Mouse (Mus musculus) hindbrain, embryonic 14.5 days (tissue): ENCODE measurements at regions not wholly inside any gene's neighbourhood (a gene's known extent, or its start where the extent isn't known, plus 50 kb on each side); places are given as distances from the start of the nearest gene placed in this dataset.

Experiments used
- ATAC-seq: fragments of 200-750 bp; cut with Nextera tagmentation; 2 replicates; pipeline ENCODE4 v1.8.0; 2017; ENCODE audit warnings: moderate number of reproducible peaks, mild to moderate bottlenecking, moderate TSS enrichment, moderate library complexity; ENCODE audit not compliant: low FRiP score
- DNase-seq: peaks from one replicate; pipeline ENCODE4 v3.0.0-alpha.2; 2015; ENCODE audit warnings: low spot score
- H3K27ac ChIP-seq: fragments of 300-500 bp; sonication (generic); 2 replicates; pipeline ENCODE4 v1.5.1; 2014; ENCODE audit warnings: mild to moderate bottlenecking, moderate library complexity
- H3K27me3 ChIP-seq: fragments of 300-500 bp; sonication (generic); 2 replicates; pipeline ENCODE4 v1.6.1; 2014; ENCODE audit warnings: mild to moderate bottlenecking, low read length, mixed read lengths; ENCODE audit not compliant: control insufficient read depth, insufficient read depth
- H3K36me3 ChIP-seq: fragments of 300-500 bp; sonication (generic); replicated peaks from 2 replicates; pipeline ENCODE4 v1.6.1; 2014; ENCODE audit not compliant: control insufficient read depth, insufficient read depth
- H3K4me1 ChIP-seq: fragments of 300-500 bp; sonication (generic); replicated peaks from 2 replicates; pipeline ENCODE4 v1.6.1; 2014; ENCODE audit warnings: antibody characterized with exemption, low read length, mixed read lengths; ENCODE audit not compliant: control insufficient read depth, insufficient read depth
- H3K4me2 ChIP-seq: fragments of 300-500 bp; sonication (generic); replicated peaks from 2 replicates; pipeline ENCODE4 v1.6.1; 2014; ENCODE audit warnings: mild to moderate bottlenecking, moderate library complexity
- H3K4me3 ChIP-seq: fragments of 300-500 bp; sonication (generic); replicated peaks from 2 replicates; pipeline ENCODE4 v1.5.1; 2014; ENCODE audit warnings: mild to moderate bottlenecking, low read length
- H3K9ac ChIP-seq: fragments of 300-500 bp; sonication (generic); 2 replicates; pipeline ENCODE4 v1.6.1; 2014
- H3K9me3 ChIP-seq: fragments of 300-500 bp; sonication (generic); 2 replicates; pipeline ENCODE4 v1.6.1; 2016; ENCODE audit warnings: low read length; ENCODE audit not compliant: control insufficient read depth
- WGBS: fragments of 180-500 bp; shearing (Covaris S2); extraction: QIAGEN DNeasy Blood & Tissue Kit; methylation state at CpG from one replicate; pipeline ENCODE4 v1.1.7; 2014; 5-methylcytosine and 5-hydroxymethylcytosine counted together

DNA sequence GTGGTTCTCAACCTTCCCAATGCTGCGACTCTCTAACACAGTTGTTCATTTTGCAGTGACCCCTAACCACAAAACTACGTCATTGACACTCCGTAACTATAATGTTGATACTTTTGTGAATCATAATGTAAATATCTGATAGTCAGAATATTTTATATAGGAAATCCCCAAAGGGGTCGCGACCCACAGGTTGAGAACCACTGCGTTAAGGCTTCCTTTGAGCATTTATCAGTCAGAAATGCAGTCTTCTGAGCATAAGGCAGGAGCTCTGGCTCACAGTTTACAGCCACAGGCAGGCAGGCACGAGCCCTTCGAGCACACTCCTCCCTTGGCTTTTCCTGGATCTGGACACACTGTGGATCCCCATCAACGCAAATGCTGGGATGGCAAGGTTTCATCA lies 57.0 kb downstream of the Nxnl2 start:
- 84% methylated on average over 9 of the region's 9 CpGs for WGBS
- Histone ChIP-seq H3K27me3 (no peaks in the 10 kb centered on the region), H3K27ac (no peak overlapping the region), H3K36me3 (no peaks in the 10 kb centered on the region), H3K4me3 (no peak overlapping the region), H3K4me1 (0 out of 2 replicates have a peak, but pooled peaks cover 7% of the 10 kb centered on the region), H3K9me3 (no peaks in the 10 kb centered on the region), H3K9ac (no peak overlapping the region), H3K4me2 (no peak overlapping the region)
- DNase-seq = no peak
- ATAC-seq = no peak

GRCm38 (mm10) chr13:51228862-51229770 lies 58.3 kb downstream of the Nxnl2 start:
- DNase-seq (peak; percentile 46), ATAC-seq (peak; percentile 79)
- peak overlapping the region; percentile 21 for H3K4me2 ChIP-seq
- H3K9ac ChIP-seq = no peak overlapping the region
- 0 out of 2 replicates have a peak, but pooled peaks cover 7% of the 10 kb centered on the region for H3K4me1 ChIP-seq
- H3K27ac ChIP-seq = peak overlapping the region; percentile 27; the same call in 1 of the 2 replicates
- no peaks in the 10 kb centered on the region for H3K9me3 ChIP-seq
- H3K36me3 ChIP-seq = no peaks in the 10 kb centered on the region
- no peaks in the 10 kb centered on the region for H3K27me3 ChIP-seq
- H3K4me3 ChIP-seq = no peak overlapping the region
- 20% methylated on average over 30 of the region's 30 CpGs for WGBS

- no peak for ATAC-seq
- 73% methylated on average over 4 of the region's 4 CpGs for WGBS
- DNase-seq = no peak
Measured at GRCm38 (mm10) chr13:51229862-51230261, 59.0 kb downstream of the Nxnl2 start.

DNA sequence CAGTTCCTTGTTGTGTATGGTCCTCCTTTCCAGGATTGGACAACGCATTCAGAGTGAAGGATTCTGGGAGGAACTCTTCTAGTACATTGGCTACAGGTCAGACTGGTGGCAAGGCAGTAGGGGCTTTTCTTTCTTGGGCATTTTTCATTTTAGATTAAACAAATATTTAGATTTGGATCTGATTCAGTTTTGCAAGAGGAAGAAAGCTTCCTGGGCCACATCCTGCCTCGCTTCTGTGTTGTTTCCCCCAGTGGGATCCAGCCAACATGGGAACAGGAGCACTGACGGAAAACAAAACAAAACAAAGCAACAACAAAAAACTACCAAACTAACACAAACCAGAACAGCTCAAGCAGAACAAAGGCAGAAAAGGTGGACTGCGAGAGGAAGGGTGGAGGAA lies 60.8 kb downstream of the Nxnl2 start:
- 0 out of 2 replicates have a peak, but pooled peaks cover 7% of the 10 kb centered on the region for H3K4me1 ChIP-seq
- no peak overlapping the region for H3K4me3 ChIP-seq
- H3K27me3 ChIP-seq = no peaks in the 10 kb centered on the region
- no peak overlapping the region for H3K4me2 ChIP-seq
- H3K9ac ChIP-seq = no peak overlapping the region
- 78% methylated on average over 4 of the region's 4 CpGs for WGBS
- ATAC-seq = no peak
- DNase-seq = no peak
- H3K9me3 ChIP-seq = no peaks in the 10 kb centered on the region
- no peak overlapping the region for H3K27ac ChIP-seq
- H3K36me3 ChIP-seq = no peaks in the 10 kb centered on the region

More at GRCm38 (mm10) chr13:51229862-51230261, 59.0 kb downstream of the Nxnl2 start:
- no peak overlapping the region for H3K9ac ChIP-seq
- no peak overlapping the region for H3K4me2 ChIP-seq
- no peaks in the 10 kb centered on the region for H3K36me3 ChIP-seq
- 0 out of 2 replicates have a peak, but pooled peaks cover 7% of the 10 kb centered on the region for H3K4me1 ChIP-seq
- H3K4me3 ChIP-seq = no peak overlapping the region
- H3K27ac ChIP-seq = no peak overlapping the region
- no peaks in the 10 kb centered on the region for H3K9me3 ChIP-seq
- H3K27me3 ChIP-seq = no peaks in the 10 kb centered on the region

- 92% methylated on average over 3 of the region's 3 CpGs for WGBS
- Histone ChIP-seq H3K4me1 (no peaks in the 10 kb centered on the region), H3K4me3 (no peak overlapping the region)
Measured at GRCm38 (mm10) chr13:51247378-51247777, 76.6 kb downstream of the Nxnl2 start.

GRCm38 (mm10) chr13:51253371-51253770 lies 82.5 kb downstream of the Nxnl2 start:
- H3K36me3 ChIP-seq = no peaks in the 10 kb centered on the region
- no peaks in the 10 kb centered on the region for H3K27me3 ChIP-seq
- H3K9me3 ChIP-seq = no peaks in the 10 kb centered on the region
- no peak for ATAC-seq
- no peak overlapping the region for H3K4me2 ChIP-seq
- no peak overlapping the region for H3K9ac ChIP-seq
- no peak for DNase-seq
- no peak overlapping the region for H3K4me3 ChIP-seq
- H3K4me1 ChIP-seq = no peaks in the 10 kb centered on the region
- 90% methylated on average over 1 of the region's 1 CpGs for WGBS
- H3K27ac ChIP-seq = no peak overlapping the region

More at GRCm38 (mm10) chr13:51247378-51247777, 76.6 kb downstream of the Nxnl2 start:
- no peak for ATAC-seq
- Histone ChIP-seq H3K27me3 (no peaks in the 10 kb centered on the region), H3K27ac (no peak overlapping the region), H3K4me2 (no peak overlapping the region), H3K9ac (no peak overlapping the region), H3K9me3 (no peaks in the 10 kb centered on the region), H3K36me3 (no peaks in the 10 kb centered on the region)
- DNase-seq = no peak

DNA sequence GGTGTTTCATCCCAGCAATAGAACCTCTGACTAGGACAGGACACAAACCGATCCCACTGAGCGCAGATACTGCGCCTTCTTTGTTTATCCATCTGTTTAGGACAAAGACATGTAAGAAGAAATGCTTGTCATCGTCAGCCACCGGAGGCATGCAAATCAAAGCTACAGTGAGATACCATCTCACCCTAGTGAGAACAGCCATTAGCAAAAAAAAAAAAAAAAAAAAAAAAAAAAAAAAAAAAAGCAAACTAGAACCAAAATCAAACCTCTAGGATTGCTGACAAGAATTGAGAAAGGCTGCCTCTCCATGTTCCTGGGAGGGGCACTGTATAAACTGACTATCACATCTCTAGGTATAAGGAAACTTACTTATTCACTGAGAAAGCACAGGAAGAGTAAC lies 84.9 kb downstream of the Nxnl2 start:
- no peak for ATAC-seq
- 91% methylated on average over 5 of the region's 5 CpGs for WGBS
- no peaks in the 10 kb centered on the region for H3K27me3 ChIP-seq

DNA sequence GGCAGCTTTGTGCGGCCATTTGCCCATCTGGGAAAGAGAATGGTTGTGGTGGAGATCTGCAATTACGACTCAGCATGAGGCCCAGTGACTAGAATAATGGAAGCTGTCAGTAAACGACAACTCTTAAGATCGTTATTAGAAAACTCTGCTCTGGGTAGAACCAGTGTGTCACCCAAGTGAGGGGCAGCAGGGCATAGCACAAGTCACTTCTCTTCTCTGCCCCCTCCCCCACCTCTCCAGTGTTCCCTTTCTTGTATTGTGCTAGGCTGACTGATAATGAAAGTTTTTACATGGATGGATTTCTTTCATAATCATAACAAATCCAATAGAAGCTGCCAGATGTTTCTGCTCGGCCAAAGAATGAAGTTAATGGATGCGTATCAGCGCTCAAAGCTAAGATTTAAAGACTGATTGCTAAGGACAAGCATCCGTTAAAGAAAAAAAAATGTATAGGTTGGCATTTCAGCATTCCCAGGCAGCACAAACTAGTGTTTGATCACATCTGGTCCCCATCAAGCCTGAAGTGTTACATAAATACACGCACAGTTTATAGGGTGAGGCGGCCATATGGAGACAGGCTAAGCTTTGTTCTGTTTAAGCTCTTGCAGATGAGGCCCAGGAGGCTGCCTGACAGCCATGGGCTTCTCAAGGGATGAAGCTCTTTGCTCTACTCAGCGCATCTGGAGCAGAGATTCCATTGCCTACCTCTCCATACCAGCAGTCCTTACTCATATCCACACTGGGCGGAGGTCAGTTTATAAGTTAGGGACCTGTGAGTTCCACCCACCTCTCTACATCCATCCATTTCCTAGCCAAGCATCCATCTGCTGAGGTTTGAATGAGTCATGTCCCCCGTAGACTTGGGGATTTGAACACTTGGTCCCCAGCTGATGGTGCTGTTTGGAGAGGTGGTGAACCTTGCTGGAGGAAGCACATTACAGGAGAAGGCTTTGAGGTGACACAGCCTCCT lies 88.2 kb downstream of the Nxnl2 start:
- H3K4me1 ChIP-seq = peaks cover 6% of the 10 kb centered on the region; the same call in 1 of the 2 replicates
- H3K9ac ChIP-seq = no peak overlapping the region
- H3K4me3 ChIP-seq = no peak overlapping the region
- WGBS = 47% methylated on average over 13 of the region's 13 CpGs
- no peak overlapping the region for H3K4me2 ChIP-seq
- ATAC-seq = no peak
- no peaks in the 10 kb centered on the region for H3K27me3 ChIP-seq
- H3K36me3 ChIP-seq = no peaks in the 10 kb centered on the region
- 0 out of 2 replicates have a peak overlapping the region, but pooled peaks have one; percentile 43 for H3K27ac ChIP-seq
- no peaks in the 10 kb centered on the region for H3K9me3 ChIP-seq
- DNase-seq = no peak

More for the DNA sequence above, 84.9 kb downstream of the Nxnl2 start:
- Histone ChIP-seq H3K4me2 (no peak overlapping the region), H3K4me1 (peaks cover 6% of the 10 kb centered on the region; the same call in 1 of the 2 replicates), H3K27ac (no peak overlapping the region), H3K4me3 (no peak overlapping the region), H3K36me3 (no peaks in the 10 kb centered on the region), H3K9me3 (no peaks in the 10 kb centered on the region), H3K9ac (no peak overlapping the region)
- DNase-seq = no peak

- no peak for DNase-seq
Measured at GRCm38 (mm10) chr13:51261619-51262018, 90.8 kb downstream of the Nxnl2 start.

More at GRCm38 (mm10) chr13:51261619-51262018, 90.8 kb downstream of the Nxnl2 start:
- H3K36me3 ChIP-seq = no peaks in the 10 kb centered on the region
- 72% methylated on average over 8 of the region's 8 CpGs for WGBS
- peaks cover 6% of the 10 kb centered on the region; the same call in 1 of the 2 replicates for H3K4me1 ChIP-seq
- H3K4me3 ChIP-seq = no peak overlapping the region
- H3K9ac ChIP-seq = no peak overlapping the region
- no peak overlapping the region; the same call in 1 of the 2 replicates for H3K4me2 ChIP-seq
- no peaks in the 10 kb centered on the region for H3K27me3 ChIP-seq
- H3K27ac ChIP-seq = no peak overlapping the region
- no peak for ATAC-seq
- H3K9me3 ChIP-seq = no peaks in the 10 kb centered on the region
